Mouse (Mus musculus): ENCODE measurements at regions not wholly inside any gene's neighbourhood (a gene's known extent, or its start where the extent isn't known, plus 50 kb on each side); places are given as distances from the start of the nearest gene placed in this dataset.
A peak's percentile ranks its signal among the peaks of the same experiment; 100 is the strongest.

DNA sequence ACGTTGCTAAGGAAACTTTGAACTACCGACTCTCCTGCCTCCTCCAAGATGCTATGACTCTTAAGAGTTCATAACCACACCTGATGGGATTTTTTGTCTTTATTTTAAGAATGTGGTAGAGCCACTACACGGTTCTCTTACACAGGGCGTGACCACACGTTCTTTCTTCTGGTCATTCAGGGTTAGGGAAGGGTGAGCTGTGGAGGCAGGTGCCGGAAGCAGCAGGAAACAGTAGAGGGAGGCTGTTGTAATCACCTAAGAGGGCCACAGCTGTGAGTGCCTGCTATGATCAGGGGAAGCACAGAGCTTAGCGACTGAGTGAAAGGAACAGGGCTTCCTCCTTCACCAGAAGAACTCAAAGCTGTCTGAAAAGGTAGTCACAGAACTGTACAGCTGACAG lies 50.6 kb upstream of the Larp1 start:
- no peak for DNase-seq

DNA sequence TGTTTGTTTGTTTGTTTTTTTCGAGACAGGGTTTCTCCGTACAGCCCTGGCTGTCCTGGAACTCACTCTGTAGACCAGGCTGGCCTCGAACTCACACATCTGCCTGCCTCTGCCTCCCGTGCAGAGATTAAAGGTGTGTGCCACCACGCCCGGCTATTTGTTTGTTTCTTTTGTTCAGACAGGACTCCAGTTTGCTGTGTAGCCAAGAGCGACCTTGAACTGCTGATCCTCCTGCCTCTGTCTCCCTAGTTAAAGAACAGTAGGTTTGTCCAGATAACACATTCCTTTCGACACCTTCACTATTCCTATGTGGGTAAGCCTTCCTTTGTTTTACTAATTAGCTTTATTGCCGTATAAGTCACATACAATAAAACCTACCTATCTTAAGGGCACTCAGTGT lies 52.0 kb upstream of the Larp1 start:
- no peak for DNase-seq

- no peak for DNase-seq
These were observed 52.8 kb upstream of the Larp1 start for GRCm38 (mm10) chr11:57956076-57956475.

- no peak for DNase-seq
These were observed 53.4 kb upstream of the Larp1 start for GRCm38 (mm10) chr11:57955476-57955875.

DNA sequence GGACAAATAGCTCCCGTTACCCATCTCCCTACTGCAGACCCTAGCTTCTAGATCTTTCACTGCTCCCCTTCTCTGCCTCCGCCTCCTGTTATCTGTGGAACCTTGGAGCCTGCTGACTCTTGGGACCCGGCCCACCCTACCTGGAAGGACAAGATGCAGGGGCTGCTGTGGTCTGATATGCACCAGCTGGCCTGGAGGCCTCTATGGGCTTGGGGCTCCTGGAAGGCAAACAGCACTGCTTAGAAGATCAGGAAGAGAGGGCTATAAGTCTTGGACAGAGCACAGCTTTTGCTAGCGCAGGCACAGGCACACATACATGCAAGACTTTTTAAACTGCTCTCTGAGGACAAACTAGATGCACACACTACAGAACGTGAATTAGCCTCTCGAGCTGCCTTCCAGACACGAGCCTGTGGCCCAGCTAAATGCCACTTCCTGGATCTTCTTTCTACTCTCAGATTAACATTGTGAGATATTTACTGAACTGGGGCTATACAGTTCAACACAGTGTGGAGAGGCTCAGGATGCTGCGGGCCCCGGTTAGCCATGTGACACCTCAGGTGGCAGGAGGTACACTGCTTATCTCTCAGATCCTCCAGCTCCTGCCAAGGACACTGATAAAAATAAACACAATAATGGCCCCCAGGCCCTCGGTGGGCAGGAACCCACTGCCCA lies 54.2 kb upstream of the Larp1 start:
- DNase-seq: no peak

- no peak for DNase-seq
These were observed 55.2 kb upstream of the Larp1 start for GRCm38 (mm10) chr11:57953694-57954093.

DNA sequence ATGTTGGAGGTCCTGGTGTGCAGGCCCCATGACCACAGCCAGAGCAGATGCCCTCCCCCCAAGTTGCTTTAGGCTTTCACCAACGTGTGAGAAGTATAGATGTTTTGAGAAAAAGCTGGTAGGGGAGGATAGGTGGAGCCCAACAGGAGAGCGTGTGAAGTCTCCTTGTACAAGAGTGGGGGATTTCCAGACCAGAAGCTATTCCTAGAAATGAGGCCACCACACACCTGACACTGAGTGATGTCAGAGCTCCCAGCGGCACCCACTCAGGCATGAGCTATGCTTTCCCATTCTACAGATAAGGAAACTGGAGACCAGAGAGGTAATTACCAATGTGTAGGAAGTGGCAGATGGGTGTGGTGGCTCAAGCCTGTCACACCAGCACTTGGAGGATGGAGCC lies 56.2 kb upstream of the Larp1 start:
- DNase-seq: no peak

GRCm38 (mm10) chr11:57951541-57952326 lies 57.1 kb upstream of the Larp1 start:
- no peak for DNase-seq

- no peak for DNase-seq
These were observed 57.9 kb upstream of the Larp1 start for GRCm38 (mm10) chr11:57950989-57951388.

GRCm38 (mm10) chr11:57949067-57949466 lies 59.8 kb upstream of the Larp1 start:
- no peak for DNase-seq

DNA sequence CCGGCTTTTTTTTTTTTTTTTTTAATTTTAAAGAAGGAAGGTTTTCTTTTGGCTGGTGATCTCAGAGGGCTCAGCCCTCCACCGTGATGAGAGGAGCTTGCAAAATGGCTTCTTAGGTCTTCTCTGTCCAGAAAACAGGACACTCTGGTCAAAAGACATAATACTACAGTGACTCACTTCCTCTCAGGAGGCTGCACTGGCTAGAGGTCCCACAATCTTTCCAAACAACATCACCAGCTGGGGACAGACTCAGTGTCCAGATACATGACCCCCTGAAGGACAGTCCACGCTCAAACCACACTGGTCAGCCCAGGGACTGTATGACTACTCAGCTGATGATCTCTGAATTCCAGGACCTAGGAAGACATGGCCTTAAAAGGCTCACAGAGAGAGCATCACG lies 61.5 kb upstream of the Larp1 start:
- DNase-seq: no peak

DNA sequence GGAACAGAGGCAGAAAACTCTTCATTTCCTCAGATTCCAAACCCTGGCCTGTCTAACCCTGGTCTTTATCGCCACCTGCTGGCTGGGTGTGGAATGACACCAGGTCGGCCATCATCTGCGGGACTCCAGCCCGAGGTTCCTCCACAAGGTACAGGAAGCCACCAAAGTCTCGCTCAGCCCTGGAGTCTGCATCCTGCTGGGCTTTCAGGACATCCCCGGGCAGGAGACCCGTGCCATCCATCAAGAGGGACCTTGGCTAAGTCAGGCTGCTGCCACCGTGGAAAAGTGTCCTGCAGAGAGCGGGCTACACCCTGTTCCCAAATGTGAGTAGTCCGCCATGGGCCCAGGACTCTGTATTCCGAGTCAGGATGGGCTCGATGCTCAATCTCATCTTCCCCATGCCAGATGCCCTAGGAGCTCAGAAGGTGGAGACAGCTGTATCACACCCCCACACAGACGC lies 74.4 kb upstream of the Larp1 start:
- peak; percentile 87 for DNase-seq

DNA sequence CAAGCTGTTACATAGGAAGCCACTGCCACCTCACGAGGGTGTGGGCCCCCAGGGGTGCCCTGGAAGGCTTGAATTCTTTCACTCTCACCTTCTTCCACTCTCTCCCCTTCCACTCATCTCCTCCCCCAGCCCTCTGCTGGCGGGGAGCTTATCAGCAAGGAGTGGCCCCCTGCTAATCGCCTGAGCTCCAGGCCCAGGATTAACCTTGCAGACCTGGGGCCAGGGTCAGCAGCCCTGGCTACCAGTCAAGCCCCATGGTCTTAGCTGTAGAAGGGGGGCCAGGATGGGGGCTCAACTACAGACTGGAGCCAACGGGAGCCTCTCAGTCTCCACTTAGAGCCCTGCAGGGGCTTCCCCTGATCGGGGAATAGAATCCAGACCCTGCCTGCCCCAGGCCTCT lies 75.8 kb upstream of the Larp1 start:
- no peak for DNase-seq

DNA sequence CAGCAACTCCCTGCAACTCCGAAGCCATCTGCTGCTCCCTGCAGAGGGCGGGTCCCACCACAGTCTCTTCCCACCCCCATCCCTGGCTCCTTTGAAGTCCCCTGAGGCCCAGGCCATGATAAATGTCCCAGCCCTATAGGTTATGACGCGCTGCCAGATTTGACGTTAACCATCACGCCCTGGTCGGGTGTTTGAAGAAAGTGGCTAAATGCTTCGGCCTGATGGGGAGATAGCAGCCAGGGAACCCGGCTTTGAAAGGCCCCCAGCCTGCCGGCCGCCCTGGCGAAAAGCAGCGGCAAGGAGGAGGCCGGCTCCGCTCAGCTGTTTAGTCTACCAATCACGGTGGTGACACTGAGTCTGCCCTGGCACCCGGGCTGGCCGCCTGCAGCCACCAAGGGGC lies 79.4 kb upstream of the Larp1 start:
- no peak for DNase-seq

DNA sequence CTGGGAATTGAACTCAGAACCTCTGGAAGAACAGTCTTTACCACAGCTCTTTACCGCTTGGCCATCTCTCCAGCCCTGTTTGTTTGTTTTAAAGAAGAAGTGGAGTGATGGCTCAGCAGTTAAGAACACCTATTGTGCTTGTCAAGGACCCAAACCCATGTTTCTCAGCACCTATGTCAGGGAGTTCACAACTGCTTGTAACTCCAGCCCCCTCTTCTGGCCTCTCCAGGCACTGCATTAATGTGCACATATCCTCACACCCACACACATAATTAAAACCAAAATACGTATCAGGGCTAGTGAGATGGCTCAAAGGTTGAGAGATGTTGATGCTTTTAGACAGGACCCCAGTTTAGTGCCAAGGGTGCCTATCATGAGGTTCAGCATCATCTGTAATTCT lies 87.6 kb upstream of the Hand1 start:
- DNase-seq: no peak

DNA sequence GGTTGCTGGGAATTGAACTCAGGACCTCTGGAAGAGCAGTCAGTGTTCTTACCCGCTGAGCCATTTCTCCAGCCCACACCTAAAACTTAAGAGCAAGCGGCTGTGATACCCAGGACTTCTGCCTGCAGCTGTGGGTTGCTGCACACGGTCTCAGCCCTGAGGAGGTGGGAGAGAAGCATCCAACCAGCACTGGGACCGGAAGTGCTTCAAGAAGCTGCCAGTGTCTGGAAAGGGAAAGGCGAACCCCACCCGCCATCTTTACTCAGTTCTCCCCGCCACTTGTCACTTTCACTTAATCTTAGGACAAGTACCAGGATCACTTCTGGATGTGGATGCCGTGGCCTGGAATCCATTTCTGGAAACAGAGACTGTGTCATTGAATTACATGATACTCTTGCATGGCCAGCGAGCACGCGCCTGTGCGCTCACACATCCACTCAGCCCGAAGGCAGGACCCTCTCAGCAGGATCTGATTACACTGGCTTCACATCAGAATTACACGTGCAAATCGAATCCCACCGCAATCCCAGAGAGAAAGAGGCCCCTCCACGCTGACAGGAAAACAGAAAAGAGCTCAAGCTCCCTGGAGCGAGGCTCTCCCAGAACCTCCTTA lies 85.9 kb upstream of the Hand1 start:
- no peak for DNase-seq

GRCm38 (mm10) chr11:57917974-57918373 lies 85.4 kb upstream of the Hand1 start:
- DNase-seq: no peak

GRCm38 (mm10) chr11:57916016-57916415 lies 83.4 kb upstream of the Hand1 start:
- DNase-seq: no peak

DNA sequence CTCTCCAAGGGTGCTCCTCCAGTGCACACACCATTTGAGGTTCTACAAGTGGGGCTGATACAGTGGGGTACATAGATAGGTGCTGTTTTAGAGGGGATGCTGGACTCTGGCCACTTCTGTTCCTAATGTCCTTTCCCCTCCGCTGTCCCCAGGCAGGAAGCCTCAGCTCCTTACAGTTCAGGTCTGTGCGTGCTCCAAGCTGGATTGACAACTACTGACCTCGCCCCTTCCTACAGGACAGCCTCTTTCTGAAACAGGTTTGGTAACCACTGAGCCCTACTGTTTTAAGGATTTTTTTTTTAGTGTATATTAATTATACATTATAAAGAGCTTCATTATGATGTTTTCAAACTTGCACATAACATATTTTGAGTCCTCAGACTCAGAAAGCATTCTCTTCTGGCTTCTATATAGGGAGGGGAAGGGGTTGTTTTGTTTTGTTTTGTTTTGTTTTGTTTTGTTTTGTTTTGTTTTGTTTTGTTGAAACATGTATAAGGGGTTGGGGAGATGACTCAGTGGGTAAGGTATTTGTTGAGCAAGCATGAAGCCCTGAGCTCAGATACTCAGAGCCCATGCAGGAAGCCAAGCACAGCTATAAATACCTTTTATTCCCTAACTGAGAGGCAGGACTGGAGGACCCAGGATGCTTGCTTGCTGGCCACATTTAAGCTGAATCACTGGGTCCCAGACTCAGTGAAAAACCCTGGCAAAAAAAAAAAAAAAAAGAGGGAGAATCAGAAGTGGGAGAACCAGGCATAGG lies 81.4 kb upstream of the Hand1 start:
- DNase-seq: no peak

GRCm38 (mm10) chr11:57913020-57913699 lies 80.5 kb upstream of the Hand1 start:
- DNase-seq: no peak

DNA sequence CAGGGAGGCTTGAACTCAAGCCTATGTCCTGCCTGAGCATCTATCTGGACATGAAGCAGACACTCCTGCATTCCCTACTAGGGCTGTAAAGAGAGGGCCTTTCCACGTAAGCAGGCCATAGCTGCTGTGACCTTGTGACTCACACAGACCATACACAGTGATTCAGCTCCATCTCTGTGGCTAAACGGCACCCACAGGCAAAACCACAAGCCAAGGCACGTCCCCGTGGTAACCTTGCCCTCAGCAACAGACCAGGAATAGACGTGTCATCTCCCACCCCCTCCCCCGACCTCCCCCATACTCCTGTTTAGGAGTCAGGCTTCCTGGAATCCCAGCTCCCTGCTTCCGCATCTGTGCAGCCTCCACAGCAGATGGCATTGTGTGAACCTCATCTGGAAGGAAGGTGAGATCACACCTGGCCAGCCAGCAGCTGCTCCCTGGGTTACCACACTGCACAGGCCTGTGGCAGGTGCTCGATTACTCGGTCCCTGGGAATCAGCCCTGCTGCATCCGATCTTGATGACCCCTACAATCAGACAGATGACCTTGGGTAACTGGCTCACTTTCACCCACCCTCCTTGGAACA lies 79.2 kb upstream of the Hand1 start:
- DNase-seq: no peak

DNA sequence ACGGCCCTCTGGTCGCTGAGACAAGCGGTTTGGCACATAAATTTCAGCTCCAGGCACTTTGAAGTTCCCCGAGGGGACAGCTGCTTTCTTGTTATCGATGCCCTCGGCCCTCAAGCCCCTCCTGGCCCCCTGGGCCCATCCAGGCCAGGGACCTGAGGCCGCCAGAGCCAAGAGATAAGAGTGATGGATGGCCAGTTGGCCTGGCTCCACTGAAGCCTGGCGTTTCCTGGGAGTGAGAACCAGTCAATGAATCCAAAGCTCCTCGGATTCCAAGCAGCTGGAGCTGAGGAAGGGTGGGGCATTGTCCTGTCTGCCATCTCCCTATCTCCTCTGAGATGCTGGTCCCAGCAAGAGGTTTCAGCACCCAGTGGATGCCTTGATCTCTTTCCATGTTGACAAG lies 71.6 kb upstream of the Hand1 start:
- no peak for DNase-seq

Measured in kidney, adult 18-20 months (tissue).